Mouse (Mus musculus) common myeloid progenitor, adult 5-6 weeks (primary cell): ENCODE data around the gene Magi2. TPM values are rescaled to one million over a fixed set of nuclear protein-coding genes. Genes with fewer than 3 reads are reported as not detected.

Source experiments
- ATAC-seq: replicated peaks from 2 replicates; pipeline ENCODE4 v1.8.0; 2016; ENCODE audit warnings: low read depth, mild to moderate bottlenecking, moderate TSS enrichment, inconsistent platforms; ENCODE audit not compliant: poor library complexity, severe bottlenecking
- total RNA-seq: library from RNA; stranded (forward); fragments of 200-1000, 187-1606 nt; gene quantifications from 2 replicates; pipeline ENCODE4 v1.2.3, GENCODE M21; 2017

Gene Magi2
- total RNA-seq, 1 experiment from 2014 or later: 1.2 TPM

DNA sequence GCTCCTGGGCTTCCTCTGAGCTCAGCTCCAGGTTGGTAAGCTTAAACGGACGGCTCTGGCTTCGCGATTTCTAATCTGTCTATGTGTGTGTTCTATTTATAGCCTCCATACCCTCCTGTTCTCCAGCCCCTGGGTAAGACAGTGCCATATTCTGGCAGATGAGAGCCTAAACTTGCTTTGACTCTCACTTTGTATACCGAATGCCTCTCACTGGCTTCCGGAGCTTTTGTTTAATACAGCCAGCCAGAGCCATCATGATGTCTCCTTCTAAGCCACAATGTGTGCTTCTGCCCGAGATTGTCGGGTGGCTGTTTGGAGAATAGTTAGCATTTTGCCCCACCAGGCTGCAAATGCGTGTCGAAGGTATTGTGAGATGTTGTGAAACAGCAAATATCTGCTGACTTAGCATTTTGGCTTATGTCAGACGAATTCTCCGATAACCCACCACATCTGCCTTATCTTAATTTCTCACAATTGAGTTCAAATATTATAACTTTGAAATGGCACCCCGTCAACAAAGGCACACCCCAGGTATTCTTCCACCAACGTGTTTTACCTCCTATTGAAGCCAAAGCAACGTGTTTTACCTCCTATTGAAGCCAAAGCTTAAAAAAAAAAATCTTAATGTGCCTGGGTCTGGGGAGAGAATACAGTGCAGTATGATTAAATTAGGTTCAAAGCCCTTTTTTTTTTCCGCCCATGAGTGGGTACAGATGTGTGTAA lies 681.3 kb downstream of the Magi2 start:
- peak; percentile 41 for ATAC-seq

DNA sequence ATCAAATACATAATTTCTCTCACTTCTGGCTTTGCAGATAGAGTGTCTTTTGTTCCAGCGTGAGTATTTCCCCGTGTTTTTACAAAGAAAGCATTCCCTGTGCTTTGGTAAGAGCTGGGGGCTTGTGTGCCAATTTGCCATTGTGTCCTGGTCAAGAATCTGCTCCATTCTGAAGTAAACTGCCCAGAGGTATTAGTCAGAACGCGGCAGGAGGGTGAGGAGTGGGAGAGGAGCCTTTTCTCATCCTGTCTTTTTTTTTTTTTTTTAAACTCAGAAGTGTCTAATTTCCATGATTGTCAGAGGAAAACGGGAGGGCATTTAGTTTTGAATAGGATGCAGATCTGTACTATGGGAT lies 681.8 kb downstream of the Magi2 start:
- ATAC-seq: no peak

DNA sequence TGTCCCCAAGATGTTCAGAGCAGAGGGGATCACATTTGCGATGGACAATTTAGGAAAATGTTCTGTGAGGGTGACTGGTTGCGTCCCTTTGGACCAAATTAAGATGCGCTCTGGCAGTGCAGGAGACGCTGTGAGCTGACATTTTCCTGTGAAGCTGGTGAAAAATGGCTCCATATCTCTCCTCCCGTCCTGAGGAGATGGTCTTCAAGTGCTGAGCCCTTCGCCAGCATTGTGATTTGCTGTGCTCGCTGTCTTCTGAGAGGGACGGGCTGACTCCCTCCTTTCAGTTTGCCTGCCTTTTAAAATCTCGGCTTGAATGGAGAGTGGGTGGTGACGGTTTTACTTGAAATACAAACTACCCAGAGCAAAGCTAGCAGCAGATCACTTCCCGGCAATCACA lies 682.2 kb downstream of the Magi2 start:
- ATAC-seq: no peak

DNA sequence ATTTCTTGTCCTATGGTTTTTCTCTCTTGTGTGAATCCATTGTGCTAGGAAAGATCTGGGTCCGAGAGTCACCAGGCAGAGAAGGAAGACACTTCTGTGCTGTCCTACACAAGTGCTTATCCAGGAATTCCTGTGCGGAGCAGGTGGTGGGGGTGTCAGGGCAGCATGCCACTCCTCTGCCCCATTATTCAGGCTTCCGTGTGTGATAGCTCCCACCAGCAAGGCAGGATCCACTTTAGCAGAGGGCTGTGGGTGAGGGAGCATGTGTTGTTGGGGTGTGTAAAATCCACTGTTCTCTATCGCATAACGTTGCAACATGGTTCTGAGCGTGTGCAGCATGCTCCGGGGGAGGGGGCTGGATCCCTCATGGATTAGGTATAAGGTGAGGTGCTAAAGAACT lies 682.8 kb downstream of the Magi2 start:
- no peak for ATAC-seq

GRCm38 (mm10) chr5:19932102-19932501 lies 705.3 kb downstream of the Magi2 start:
- peak; percentile 77 for ATAC-seq

DNA sequence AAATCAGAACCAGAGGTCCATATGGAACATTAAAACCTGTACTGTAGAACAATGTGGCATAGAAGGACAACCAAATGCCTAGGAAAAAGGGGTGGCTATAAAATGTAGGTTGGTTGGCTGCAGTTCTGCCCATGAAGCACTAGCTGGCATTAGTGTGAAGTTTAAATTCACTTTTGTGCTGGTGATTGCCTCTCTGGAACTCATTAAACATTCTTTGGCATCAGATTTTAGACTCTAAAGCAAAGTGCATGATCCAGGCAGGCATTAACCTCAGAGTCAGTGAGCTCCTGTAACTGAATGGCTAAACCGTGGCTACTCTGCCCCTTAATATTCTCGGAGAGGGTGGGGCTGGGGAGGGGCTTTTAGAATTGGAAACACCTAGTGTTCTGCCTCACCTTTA lies 706.4 kb downstream of the Magi2 start:
- ATAC-seq: no peak

- ATAC-seq: no peak
These were observed 724.3 kb downstream of the Magi2 start for GRCm38 (mm10) chr5:19951102-19951501.

DNA sequence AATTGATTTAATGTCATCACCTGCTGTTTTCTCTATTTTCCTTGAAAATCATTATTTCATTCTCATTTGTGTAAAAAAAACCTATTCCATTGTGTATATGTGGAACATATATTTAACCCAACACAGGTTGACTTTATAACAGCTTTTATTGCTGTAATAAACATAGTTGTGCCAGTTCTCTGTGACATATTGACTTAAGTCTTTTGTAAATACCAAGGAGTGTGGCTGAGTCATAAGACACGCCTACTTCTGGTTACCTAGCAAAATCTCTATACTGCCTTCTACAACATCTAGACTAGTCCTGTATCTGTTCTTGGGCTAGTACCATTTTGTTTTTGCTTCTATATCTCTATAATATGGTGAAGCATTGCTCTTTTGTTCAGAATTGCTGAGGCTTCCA lies 737.3 kb downstream of the Magi2 start:
- ATAC-seq: no peak

GRCm38 (mm10) chr5:19972736-19973135 lies 745.9 kb downstream of the Magi2 start:
- ATAC-seq: no peak

GRCm38 (mm10) chr5:19973852-19974251 lies 747.0 kb downstream of the Magi2 start:
- peak; percentile 50; the same call in 1 of the 2 replicates for ATAC-seq

GRCm38 (mm10) chr5:19981518-19981917 lies 754.7 kb downstream of the Magi2 start:
- ATAC-seq: no peak

- ATAC-seq: no peak
These were observed 755.2 kb downstream of the Magi2 start for GRCm38 (mm10) chr5:19982031-19982430.

DNA sequence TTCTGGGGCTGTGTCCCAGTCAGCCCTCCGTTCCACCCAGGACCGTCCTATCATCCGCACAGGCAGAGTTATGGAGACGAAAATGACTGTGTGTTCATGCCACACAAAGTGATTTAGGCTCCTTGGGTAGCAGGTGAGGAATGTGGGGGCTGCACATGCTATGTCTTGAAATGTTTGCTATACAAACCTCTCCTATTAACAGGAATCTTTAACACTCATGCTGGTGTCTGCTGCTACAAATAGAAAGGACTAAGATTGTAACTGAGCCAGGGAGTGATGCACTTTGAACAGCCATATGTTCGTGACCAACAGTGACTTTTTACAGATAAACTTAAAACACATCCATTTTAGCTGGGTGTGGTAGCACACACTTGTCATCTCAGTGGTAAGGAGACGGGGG lies 772.6 kb downstream of the Magi2 start:
- ATAC-seq: no peak

- no peak for ATAC-seq
These were observed 773.1 kb downstream of the Magi2 start for GRCm38 (mm10) chr5:19999912-20000311.

- ATAC-seq: no peak
These were observed 779.8 kb downstream of the Magi2 start for GRCm38 (mm10) chr5:20006616-20007015.

DNA sequence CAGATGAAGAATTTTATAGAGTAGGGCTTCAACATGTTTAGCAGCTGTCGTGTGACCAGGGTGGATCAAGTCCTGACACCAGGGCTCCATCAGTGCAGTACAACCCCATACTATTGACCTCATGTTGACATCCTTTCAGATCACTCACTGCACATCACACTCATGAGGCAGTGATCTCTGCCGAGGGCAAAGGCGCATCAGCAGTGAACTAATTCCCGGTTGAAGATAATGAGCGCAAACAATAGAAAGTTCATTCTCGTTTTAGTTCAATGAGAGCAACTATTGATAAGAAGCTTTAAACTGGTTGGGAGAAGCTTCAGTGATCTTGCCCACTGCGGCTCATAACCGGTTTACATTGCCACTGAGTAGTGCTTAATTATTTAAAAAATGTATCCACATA lies 780.4 kb downstream of the Magi2 start:
- no peak for ATAC-seq

DNA sequence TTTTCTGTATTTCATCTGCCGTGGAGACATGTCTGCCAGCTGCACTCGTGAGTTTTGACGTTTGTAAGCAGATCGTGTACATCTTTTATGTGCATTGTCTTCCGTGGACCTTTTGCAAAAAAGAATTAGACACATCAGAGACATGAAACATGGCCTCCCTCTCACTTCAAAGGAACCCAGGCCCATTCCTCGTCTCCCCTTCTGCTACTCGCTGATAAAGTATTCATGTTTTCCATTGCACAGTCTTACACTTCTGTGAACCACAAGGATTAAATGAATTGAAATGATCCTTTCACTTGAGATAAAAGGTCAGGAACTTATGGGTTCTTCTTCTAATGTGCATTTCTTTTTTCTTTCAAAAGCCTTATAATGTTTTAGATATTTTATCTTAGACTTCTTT lies 783.4 kb downstream of the Magi2 start:
- ATAC-seq: no peak

- no peak for ATAC-seq
These were observed 791.2 kb downstream of the Magi2 start for GRCm38 (mm10) chr5:20018063-20018462.

- no peak for ATAC-seq
These were observed 819.8 kb downstream of the Magi2 start for GRCm38 (mm10) chr5:20046649-20047048.

DNA sequence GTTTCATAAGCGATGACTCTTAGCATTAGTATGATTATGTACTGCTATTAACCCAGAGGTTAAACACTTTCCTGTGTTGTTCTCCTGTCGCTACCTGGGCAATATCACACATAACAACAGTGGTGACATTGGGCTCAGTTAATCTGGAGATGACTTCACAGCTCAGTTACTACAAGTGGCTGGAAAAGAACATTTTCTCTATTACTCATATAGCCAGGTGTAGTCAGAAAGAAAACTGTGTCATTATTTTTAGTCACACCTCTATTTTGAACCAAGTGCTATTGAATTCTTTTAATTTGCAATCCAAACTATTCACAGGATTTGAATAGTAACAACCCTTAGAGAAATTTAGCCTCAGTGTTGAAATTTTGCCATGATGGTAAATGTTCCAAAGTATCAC lies 821.5 kb downstream of the Magi2 start:
- ATAC-seq: no peak

- ATAC-seq: no peak
These were observed 823.4 kb downstream of the Magi2 start for GRCm38 (mm10) chr5:20050284-20050683.

- no peak for ATAC-seq
These were observed 828.2 kb downstream of the Magi2 start for GRCm38 (mm10) chr5:20055000-20055399.
